ENCODE assay signal across 11 mouse cellular contexts in the genomic region with DNA sequence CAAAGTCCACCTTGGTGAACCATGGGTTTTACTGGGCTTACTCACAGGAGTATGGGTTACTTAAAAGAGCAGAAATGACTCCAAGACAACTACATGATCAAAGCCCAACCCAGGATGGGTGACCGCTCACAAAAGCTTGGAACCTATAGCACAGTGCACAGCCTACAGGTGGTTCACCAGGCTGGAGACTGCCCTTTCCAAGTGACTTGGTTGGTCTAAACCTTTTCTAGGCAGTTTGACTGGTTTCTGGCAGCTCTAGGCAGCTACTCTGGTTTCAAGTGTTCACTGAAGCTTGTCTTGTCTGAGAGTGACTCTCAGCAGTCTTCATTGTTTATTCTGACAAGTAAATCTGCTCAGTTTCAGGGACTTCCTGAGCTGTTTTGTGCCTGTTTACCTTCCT. TPM values are rescaled to one million over a fixed set of nuclear protein-coding genes. Genes with fewer than 3 reads are reported as not detected.
"Had no signal": no experiment of that assay in that cellular context is flagged by ENCODE, and none has a peak within 500 bp of the region (broad histone marks: within the 10 kb centered on the region; RNA-seq: fewer than 3 reads in every experiment).

No protein-coding gene starts in this region.

- H3K27me3 ChIP-seq: liver, embryonic 15.5 days; midbrain, embryonic 15.5 days; neural tube, embryonic 12.5 days had no signal

- H3K36me3 ChIP-seq: limb, embryonic 10.5 days; liver, embryonic 15.5 days; midbrain, embryonic 15.5 days; neural tube, embryonic 12.5 days had no signal

- H3K9ac ChIP-seq: liver, embryonic 15.5 days; lung, embryonic 14.5 days; midbrain, embryonic 15.5 days; neural tube, embryonic 12.5 days had no signal

- H3K4me2 ChIP-seq: liver, embryonic 11.5 days; liver, embryonic 15.5 days; lung, embryonic 14.5 days; midbrain, embryonic 15.5 days; neural tube, embryonic 12.5 days had no signal

- H3K27ac ChIP-seq: liver, embryonic 15.5 days; midbrain, embryonic 15.5 days; neural tube, embryonic 12.5 days had no signal

- DNase-seq: kidney, postnatal 14 days; lung, embryonic 14.5 days; spleen, adult 18-20 months; thymus, adult 18-20 months; thymus, postnatal 14 days had no signal

- H3K9me3 ChIP-seq: limb, embryonic 10.5 days; liver, embryonic 15.5 days; midbrain, embryonic 15.5 days; neural tube, embryonic 12.5 days had no signal

- ATAC-seq: midbrain, embryonic 15.5 days had no signal

- H3K4me3 ChIP-seq: limb, embryonic 10.5 days; liver, embryonic 15.5 days; midbrain, embryonic 15.5 days; neural tube, embryonic 12.5 days had no signal

RNA-seq across cellular contexts. Expression of a gene that starts 21.4 kb away (rescaled TPM):
- total RNA-seq: layer of hippocampus, postnatal 14 days had no signal
